Mouse (Mus musculus): ENCODE measurements at regions not wholly inside any gene's neighbourhood (a gene's known extent, or its start where the extent isn't known, plus 50 kb on each side); places are given as distances from the start of the nearest gene placed in this dataset.

GRCm38 (mm10) chr9:113122253-113122749, 585.8 kb downstream of the Pdcd6ip start:
- TF ChIP-seq POLR2A (IDR thresholded peaks at IDR 0.05; ENCODE audit: low read depth, low read length), result no peak
- TF ChIP-seq CTCF (conservative IDR thresholded peaks at IDR 0.05; ENCODE audit: insufficient read depth, insufficient read length, low read depth, low read length), result no peak
